Mouse (Mus musculus) left cerebral cortex, postnatal 4 days (tissue): ENCODE measurements at regions not wholly inside any gene's neighbourhood (a gene's known extent, or its start where the extent isn't known, plus 50 kb on each side); places are given as distances from the start of the nearest gene placed in this dataset.

Experiments used
- DNase-seq: peaks from one replicate; pipeline ENCODE4 v3.0.0-alpha.2; 2022
- intact Hi-C: fragments of 180-260 bp; cut with DNase I; formaldehyde crosslinking; loops from one replicate; pipeline ENCODE4 v1.15.1; 2025

GRCm38 (mm10) chr2:131678484-131678883 lies 116.4 kb upstream of the Adra1d start:
- intact Hi-C loops: no loop called here
- no peak for DNase-seq

- intact Hi-C loops: no loop called here
Observed at GRCm38 (mm10) chr2:131676736-131677135, 114.7 kb upstream of the Adra1d start.

DNA sequence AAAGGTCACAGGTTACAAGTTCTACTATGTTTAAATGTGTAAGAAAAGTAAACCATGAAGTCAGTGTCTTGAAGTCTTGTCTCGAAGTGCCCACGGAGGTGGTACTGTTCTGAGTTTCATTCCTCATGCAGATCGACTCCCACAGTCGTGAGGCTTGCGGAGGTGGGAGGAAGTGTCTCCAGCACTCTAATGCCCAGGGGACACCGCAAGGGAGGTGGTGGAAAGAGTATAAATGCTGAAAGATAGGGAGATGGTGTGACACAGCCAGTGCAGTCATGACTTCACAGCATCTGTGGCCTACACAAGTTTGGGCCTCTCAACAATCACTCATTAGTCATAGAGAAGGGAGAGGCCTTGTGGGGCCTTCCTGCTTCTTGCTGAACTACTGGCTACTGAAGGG lies 112.8 kb upstream of the Adra1d start:
- intact Hi-C loops: no loop called here
- DNase-seq: no peak

More at GRCm38 (mm10) chr2:131676736-131677135, 114.7 kb upstream of the Adra1d start:
- no peak for DNase-seq

- intact Hi-C loops: no loop called here
Observed at GRCm38 (mm10) chr2:131673351-131673750, 111.3 kb upstream of the Adra1d start.

GRCm38 (mm10) chr2:131672646-131673045 lies 110.6 kb upstream of the Adra1d start:
- intact Hi-C loops: no loop called here
- DNase-seq: no peak

More at GRCm38 (mm10) chr2:131673351-131673750, 111.3 kb upstream of the Adra1d start:
- no peak for DNase-seq

- DNase-seq: no peak
- intact Hi-C loops: no loop called here
Observed at GRCm38 (mm10) chr2:131672223-131672622, 110.1 kb upstream of the Adra1d start.

DNA sequence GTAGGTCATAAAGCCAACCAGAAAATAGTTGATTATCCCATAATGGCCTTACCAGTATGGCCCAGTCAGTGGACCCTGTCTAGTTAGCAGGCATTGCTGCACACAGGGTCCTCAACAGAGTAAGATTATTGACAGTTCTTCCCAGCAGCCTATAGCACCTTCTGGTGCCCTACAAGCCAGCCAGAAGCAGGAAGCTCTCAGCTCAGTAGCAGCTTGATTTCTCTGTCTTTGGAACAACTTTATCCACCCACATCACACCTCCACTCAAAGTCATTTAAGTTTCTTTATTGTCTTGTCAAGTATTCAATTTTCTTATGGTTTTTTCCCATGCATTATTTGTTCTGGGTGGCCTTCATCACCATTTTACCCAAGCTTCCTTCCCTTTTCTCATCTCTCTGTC lies 108.8 kb upstream of the Adra1d start:
- intact Hi-C loops: no loop called here
- DNase-seq: no peak

GRCm38 (mm10) chr2:131667874-131668273 lies 105.8 kb upstream of the Adra1d start:
- intact Hi-C loops: no loop called here
- DNase-seq: no peak

GRCm38 (mm10) chr2:131666841-131667364 lies 104.8 kb upstream of the Adra1d start:
- intact Hi-C loops: no loop called here

DNA sequence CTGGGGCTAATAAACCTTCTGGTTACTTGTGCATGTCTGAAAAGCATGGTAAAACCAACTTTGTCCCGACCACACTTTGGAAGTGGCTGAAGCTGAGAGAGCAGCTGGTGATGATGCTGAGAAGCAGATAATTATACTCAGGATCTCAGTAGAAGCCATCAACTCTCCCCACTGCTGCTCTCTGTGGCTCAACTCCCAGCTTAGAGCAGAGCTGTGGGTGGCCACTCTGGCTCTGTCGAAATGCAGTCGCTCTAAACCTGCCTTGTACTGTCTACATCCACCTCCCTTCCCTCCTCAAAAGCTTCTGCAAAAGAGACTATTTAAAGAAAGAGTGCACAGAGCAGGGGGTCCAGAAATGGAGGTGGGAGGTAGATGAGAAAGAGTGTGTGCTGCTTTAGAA lies 102.5 kb upstream of the Adra1d start:
- intact Hi-C loops: no loop called here
- no peak for DNase-seq

More at GRCm38 (mm10) chr2:131666841-131667364, 104.8 kb upstream of the Adra1d start:
- no peak for DNase-seq

DNA sequence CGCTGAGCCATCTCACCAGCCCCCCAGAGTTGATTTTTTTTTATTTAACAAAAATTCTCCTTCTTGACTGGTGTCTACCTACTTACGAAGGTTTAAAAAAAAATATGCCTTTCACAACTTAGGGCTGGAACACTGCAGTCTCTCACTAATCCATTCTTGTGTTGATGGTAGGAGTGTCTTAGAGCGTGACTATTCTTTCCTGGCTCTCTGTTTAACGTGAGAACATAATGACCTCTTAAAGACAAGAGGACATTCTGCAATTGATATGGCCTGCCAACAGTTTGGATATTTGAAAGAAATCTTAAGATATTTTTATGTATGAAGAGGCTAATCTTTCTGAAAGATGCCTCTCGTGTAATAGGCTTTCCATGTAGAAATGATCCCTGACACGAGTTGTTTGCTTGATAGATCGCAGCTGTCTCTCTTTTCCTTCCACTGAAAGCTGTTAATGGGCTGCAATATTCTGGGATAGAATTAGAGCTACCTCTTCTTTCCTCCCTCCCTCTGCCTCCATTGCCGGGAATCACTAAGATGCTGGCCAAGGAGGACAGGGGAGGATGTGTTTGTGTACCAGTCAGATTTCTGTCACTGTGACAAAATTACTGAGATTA lies 101.2 kb upstream of the Adra1d start:
- intact Hi-C loops: no loop called here

GRCm38 (mm10) chr2:131652197-131652596 lies 90.1 kb upstream of the Adra1d start:
- DNase-seq: peak; percentile 11
- intact Hi-C loops: no loop called here

More for the DNA sequence above, 101.2 kb upstream of the Adra1d start:
- no peak for DNase-seq

DNA sequence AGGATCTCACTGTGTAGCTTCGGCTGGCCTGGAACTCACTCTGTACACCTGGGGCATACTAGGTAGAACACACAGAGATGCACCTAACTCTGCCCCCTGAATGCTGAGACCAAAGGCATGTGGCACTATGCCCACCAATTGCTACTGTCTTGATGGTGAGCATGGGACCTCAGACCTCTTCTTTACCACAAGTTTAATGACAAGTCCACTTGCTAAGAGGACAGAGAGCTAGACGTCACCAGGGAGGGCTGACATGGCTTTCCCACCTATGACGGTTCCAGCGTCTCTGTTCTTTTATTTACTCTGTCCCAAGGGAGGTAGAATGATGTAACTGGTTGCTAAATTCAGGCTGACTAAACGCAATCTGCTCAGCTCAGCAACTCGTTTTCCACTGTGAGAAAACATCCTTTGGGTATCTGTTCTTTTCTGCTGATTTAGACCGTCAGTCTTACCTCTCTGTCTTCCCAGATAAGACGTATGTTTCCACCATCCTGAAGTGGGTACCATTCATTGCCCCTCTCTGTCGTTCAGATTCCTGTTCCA lies 88.6 kb upstream of the Adra1d start:
- intact Hi-C loops: no loop called here
- no peak for DNase-seq

GRCm38 (mm10) chr2:131644166-131644858 lies 82.2 kb upstream of the Adra1d start:
- no peak for DNase-seq
- intact Hi-C loops: no loop called here

GRCm38 (mm10) chr2:131642456-131642855 lies 80.4 kb upstream of the Adra1d start:
- intact Hi-C loops: no loop called here
- no peak for DNase-seq

DNA sequence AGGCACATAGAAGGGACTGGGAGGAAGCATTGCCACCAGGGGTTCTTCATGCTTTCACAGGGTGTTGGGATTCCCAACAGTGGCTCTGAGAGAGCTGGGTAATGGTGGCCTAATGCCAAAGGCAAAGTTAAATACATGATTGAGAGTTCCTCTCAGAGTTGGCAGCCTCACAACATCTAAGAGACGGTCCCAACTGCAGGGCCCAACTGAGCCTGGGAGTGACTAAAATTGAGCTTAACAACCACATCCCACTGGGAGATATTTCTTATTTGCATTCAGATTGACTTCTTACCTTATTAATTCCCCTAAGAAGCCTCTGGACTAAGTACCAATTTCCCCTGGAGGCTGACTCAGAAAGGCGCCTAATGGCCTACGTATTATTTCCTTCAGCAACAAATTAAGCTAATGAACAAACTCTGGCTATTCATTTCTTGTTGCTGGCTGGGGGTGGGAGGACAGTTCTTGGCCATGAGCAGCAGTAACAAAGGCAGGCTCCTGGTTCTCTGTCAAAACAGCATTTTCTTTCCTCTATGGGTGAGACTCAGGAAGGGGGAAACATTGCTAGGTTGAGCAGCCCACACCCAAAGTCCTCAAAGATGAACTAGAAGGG lies 77.0 kb upstream of the Adra1d start:
- no peak for DNase-seq
- intact Hi-C loops: no loop called here

DNA sequence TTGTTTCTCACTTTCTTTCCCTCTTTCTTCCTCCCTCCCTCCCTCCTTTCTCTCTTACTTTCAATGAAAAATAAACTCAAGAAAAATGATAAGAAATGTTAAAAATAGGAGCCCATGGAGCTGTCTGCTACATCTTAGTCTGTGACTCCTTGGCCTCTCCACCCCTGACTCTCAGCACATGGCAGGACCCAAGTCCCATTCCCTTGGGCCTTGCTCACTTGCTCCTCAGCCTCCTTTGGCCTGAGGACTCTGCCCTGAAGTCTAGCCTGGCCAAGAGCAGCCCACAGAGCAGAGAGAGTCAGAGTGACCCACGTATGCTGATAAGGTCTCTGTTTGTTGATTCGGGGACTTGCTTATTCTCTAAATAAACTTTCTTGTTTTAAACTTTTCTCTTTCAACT lies 73.7 kb upstream of the Adra1d start:
- intact Hi-C loops: no loop called here
- no peak for DNase-seq

DNA sequence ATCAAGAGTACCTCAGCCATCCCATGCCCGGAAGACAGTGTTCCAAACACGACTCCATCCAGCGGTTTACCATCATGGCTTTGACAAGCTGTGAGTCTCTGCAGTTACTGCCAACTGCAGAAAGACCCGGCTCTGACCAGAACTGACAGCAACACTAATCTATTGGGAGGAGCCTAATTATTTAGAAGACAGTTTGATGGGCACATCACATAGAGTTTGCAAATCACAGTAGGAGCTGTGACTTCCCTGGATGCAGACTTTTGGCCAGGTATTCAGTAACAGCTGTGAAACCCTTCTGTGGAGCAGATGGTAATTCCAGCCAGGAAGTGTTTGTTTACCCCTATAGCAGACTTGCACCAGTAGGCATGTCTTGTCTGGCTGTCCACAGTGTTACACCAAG lies 55.8 kb upstream of the Adra1d start:
- intact Hi-C loops: no loop called here
- DNase-seq: no peak

DNA sequence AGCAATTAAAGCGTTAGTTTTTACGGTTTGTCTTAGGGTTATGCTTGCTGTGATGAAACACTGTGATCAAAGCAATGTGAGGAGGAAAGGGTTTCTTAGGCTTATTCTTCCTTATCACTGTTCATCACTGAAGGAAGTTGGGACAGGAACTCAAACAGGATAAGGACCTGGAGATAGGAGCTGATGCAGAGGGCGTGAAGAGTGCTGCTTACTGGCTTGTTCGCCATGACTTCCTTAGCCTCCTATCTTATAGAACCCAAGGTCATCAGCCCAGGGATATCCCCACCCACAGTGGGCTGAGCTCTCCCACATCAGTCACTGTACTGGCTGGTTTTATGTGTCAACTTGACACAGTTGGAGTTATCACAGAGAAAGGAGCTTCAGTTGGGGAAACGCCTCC lies 50.4 kb upstream of the Adra1d start:
- no peak for DNase-seq
- intact Hi-C loops: no loop called here
